Mouse (Mus musculus) CH12.LX (cell line): ENCODE measurements around the gene Gtf2h4.

Experiments used
- CTCF ChIP-seq, 2 experiments: IDR thresholded peaks in 1 of 2; conservative IDR thresholded peaks in 1 of 2; 2 replicates each; pipeline ENCODE4 v1.5.1; 2011 to 2012; ENCODE audit warnings: low read depth in 2 of 2, low read length in 2 of 2, improper control_type of control experiment in 1 of 2, inconsistent platforms in 1 of 2, mild to moderate bottlenecking in 1 of 2, moderate library complexity in 1 of 2
- EP300 ChIP-seq: IDR thresholded peaks from 2 replicates; pipeline ENCODE4 v1.6.1; 2011; ENCODE audit warnings: low read length, improper control_type of control experiment
- RCOR1 ChIP-seq: conservative IDR thresholded peaks from 2 replicates; pipeline ENCODE4 v1.6.1; 2012; ENCODE audit warnings: low read depth, mild to moderate bottlenecking, inconsistent platforms, low read length, improper control_type of control experiment
- SIN3A ChIP-seq: IDR thresholded peaks from 2 replicates; pipeline ENCODE4 v1.6.1; 2012; ENCODE audit warnings: low read length, improper control_type of control experiment, inconsistent platforms

- no peak for TF ChIP-seq SIN3A
- TF ChIP-seq RCOR1 = no peak
- peak; percentile 61 to 82 for TF ChIP-seq CTCF (conservative IDR thresholded peaks at IDR 0.05 in 1 of 2, IDR thresholded peaks at IDR 0.05 in 1 of 2; ENCODE audit: low read depth in 2 of 2, low read length in 2 of 2)
- TF ChIP-seq EP300 = no peak
Measured at GRCm38 (mm10) chr17:35635699-35636111, 37.8 kb downstream of the Gtf2h4 start.
